Mouse (Mus musculus): ENCODE measurements around the gene Polr3gl.

- TF ChIP-seq CTCF (IDR thresholded peaks at IDR 0.05; ENCODE audit: extremely low read depth, insufficient read depth, insufficient read length, insufficient replicate concordance) (no peak), POLR2A (IDR thresholded peaks at IDR 0.05; ENCODE audit: low read depth, low read length) (no peak)
Observed at GRCm38 (mm10) chr3:96569506-96569905, 24.5 kb downstream of the Polr3gl start.

All from spleen, adult 2 months (tissue).